Mouse (Mus musculus): ENCODE measurements around the gene Tec.

Gene Tec

GRCm38 (mm10) chr5:72864654-72865178 is 3.6 kb downstream of the Tec start:
- ChIA-PET CTCF (interaction anchor here in 1 of 4 experiments (0.7 kb wide), 1 partner anchor 569 kb away, joined by 7 read pairs; no protein-coding TSS in a partner anchor), POLR2A (interaction anchor here in 1 of 4 experiments (0.7 kb wide), 1 partner anchor 12 kb away, joined by 4 read pairs; no protein-coding TSS in a partner anchor)

GRCm38 (mm10) chr5:72863166-72863565 is 5.1 kb downstream of the Tec start:
- POLR2A ChIA-PET = interaction anchor here in 2 of 4 experiments (0.7 to 1.4 kb wide), 7 partner anchors 10 to 64 kb away, joined by 3 to 6 read pairs (median 3); no protein-coding TSS in a partner anchor
- CTCF ChIA-PET = interaction anchor here in 1 of 4 experiments (0.7 kb wide), 1 partner anchor 121 kb away, joined by 4 read pairs; no protein-coding TSS in a partner anchor

GRCm38 (mm10) chr5:72861726-72862385 is 6.4 kb downstream of the Tec start:
- ChIA-PET CTCF (interaction anchor here in 1 of 4 experiments (0.6 kb wide), 1 partner anchor 13 kb away, joined by 3 read pairs; no protein-coding TSS in a partner anchor), POLR2A (no interaction called here)

- CTCF ChIA-PET = interaction anchor here in 1 of 4 experiments (0.6 kb wide), 1 partner anchor 14 kb away, joined by 3 read pairs; no protein-coding TSS in a partner anchor
- POLR2A ChIA-PET = interaction anchor here in 1 of 4 experiments (0.6 kb wide), 1 partner anchor 129 kb away, joined by 3 read pairs; no protein-coding TSS in a partner anchor
Measured at GRCm38 (mm10) chr5:72860899-72861298, 7.4 kb downstream of the Tec start.

GRCm38 (mm10) chr5:72858306-72858705 is 10.0 kb downstream of the Tec start:
- ChIA-PET CTCF (no interaction called here), POLR2A (interaction anchor here in 1 of 4 experiments (0.6 kb wide), 1 partner anchor 10 kb away, joined by 3 read pairs; the partner anchor contains the start of gene Tec)

GRCm38 (mm10) chr5:72857756-72858155 is 10.5 kb downstream of the Tec start:
- ChIA-PET POLR2A (interaction anchor here in 1 of 4 experiments (0.6 kb wide), 1 partner anchor 11 kb away, joined by 3 read pairs; the partner anchor contains the start of gene Tec), CTCF (no interaction called here)

- ChIA-PET CTCF (no interaction called here), POLR2A (interaction anchor here in 2 of 4 experiments (1.8 to 1.9 kb wide), 2 partner anchors 11 to 12 kb away, joined by 4 to 5 read pairs; partner anchors contain the start of gene Tec (in 1 of the 2))
Measured at GRCm38 (mm10) chr5:72856255-72856878, 11.9 kb downstream of the Tec start.

- ChIA-PET POLR2A (interaction anchor here in 3 of 4 experiments (0.5 to 1.9 kb wide), 3 partner anchors 12 to 370 kb away, joined by 4 to 5 read pairs (median 4); partner anchors contain the start of gene Tec (in 1 of the 3)), CTCF (interaction anchor here in 1 of 4 experiments (0.5 kb wide), 1 partner anchor 154 kb away, joined by 3 read pairs; no protein-coding TSS in a partner anchor)
Measured at GRCm38 (mm10) chr5:72855685-72856124, 12.6 kb downstream of the Tec start.

GRCm38 (mm10) chr5:72854141-72854990 is 13.9 kb downstream of the Tec start:
- ChIA-PET POLR2A (no interaction called here), CTCF (no interaction called here)

- ChIA-PET CTCF (no interaction called here), POLR2A (interaction anchor here in 1 of 4 experiments (0.8 kb wide), 1 partner anchor 10 kb away, joined by 3 read pairs; no protein-coding TSS in a partner anchor)
Measured at GRCm38 (mm10) chr5:72853365-72853764, 14.9 kb downstream of the Tec start.

GRCm38 (mm10) chr5:72852301-72852995 is 15.8 kb downstream of the Tec start:
- POLR2A ChIA-PET = interaction anchor here in 1 of 4 experiments (1.1 kb wide), 1 partner anchor 388 kb away, joined by 3 read pairs; no protein-coding TSS in a partner anchor
- CTCF ChIA-PET = no interaction called here

- ChIA-PET POLR2A (interaction anchor here in 1 of 4 experiments (1.1 kb wide), 1 partner anchor 387 kb away, joined by 3 read pairs; no protein-coding TSS in a partner anchor), CTCF (no interaction called here)
Measured at GRCm38 (mm10) chr5:72851674-72852098, 16.6 kb downstream of the Tec start.

- CTCF ChIA-PET = no interaction called here
- POLR2A ChIA-PET = no interaction called here
Measured at GRCm38 (mm10) chr5:72850926-72851673, 17.2 kb downstream of the Tec start.

- ChIA-PET POLR2A (no interaction called here), CTCF (no interaction called here)
Measured at GRCm38 (mm10) chr5:72848889-72849435, 19.3 kb downstream of the Tec start.

GRCm38 (mm10) chr5:72846712-72847111 is 21.6 kb downstream of the Tec start:
- CTCF ChIA-PET = no interaction called here
- POLR2A ChIA-PET = no interaction called here

- CTCF ChIA-PET = no interaction called here
- POLR2A ChIA-PET = interaction anchor here in 1 of 4 experiments (0.7 kb wide), 1 partner anchor 36 kb away, joined by 5 read pairs; no protein-coding TSS in a partner anchor
Measured at GRCm38 (mm10) chr5:72845928-72846630, 22.2 kb downstream of the Tec start.

Measured in embryonic stem cell, embryonic (primary cell).